Mouse (Mus musculus) G1E (cell line): ENCODE results near the gene Rtp4.

ENCODE experiments used
- CTCF ChIP-seq: IDR thresholded peaks from 2 replicates; pipeline ENCODE4 v1.5.1; 2012; ENCODE audit warnings: low read depth, low read length, inconsistent platforms, mixed read lengths
- GATA1 ChIP-seq: IDR thresholded peaks from 2 replicates; pipeline ENCODE4 v1.6.1; 2012; ENCODE audit warnings: borderline replicate concordance, low read length, inconsistent platforms, mixed read lengths
- POLR2AphosphoS5 ChIP-seq: IDR thresholded peaks from 2 replicates; pipeline ENCODE4 v1.6.1; 2012; ENCODE audit warnings: low read depth, low read length, inconsistent platforms; ENCODE audit not compliant: insufficient replicate concordance
- TAL1 ChIP-seq: conservative IDR thresholded peaks from 2 replicates; pipeline ENCODE4 v1.6.1; 2012; ENCODE audit warnings: low read depth, low read length, inconsistent platforms, mixed read lengths

DNA sequence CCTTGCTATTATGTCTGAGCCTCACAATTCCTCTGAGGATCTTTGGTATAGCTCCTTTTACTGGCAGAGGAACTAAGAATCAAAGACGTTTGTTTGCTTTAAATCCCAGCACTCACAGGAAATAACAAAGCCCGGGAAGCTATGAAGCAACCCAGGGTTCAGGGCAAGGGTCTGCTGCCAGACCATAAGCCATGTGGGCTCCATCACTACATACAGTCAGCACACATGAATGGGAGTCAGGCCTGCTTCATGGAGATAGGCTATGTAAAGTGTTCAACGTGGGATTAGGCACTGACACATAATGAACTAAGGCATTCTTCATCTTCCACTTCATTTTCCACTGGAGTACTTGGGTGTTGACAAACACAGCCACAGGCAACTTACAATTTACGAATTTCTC lies 21.0 kb downstream of the Rtp4 start:
- no peak for TF ChIP-seq CTCF
- no peak for TF ChIP-seq GATA1
- TF ChIP-seq TAL1: no peak
- no peak for TF ChIP-seq POLR2AphosphoS5
